Mouse (Mus musculus): Measurements from ENCODE around the gene Cacna1d. TPM values are rescaled to one million over a fixed set of nuclear protein-coding genes. Genes with fewer than 3 reads are reported as not detected.

Cacna1d gene
- polyA plus RNA-seq, 1 experiment from 2014 or later = 2.2 TPM

GRCm38 (mm10) chr14:30130092-30130491 lies 361.2 kb downstream of the Cacna1d start:
- Histone ChIP-seq H3K27me3 (ENCODE audit: control insufficient read depth, insufficient read depth, low read length) (no peaks in the 10 kb centered on the region), H3K9ac (ENCODE audit: low read length) (no peak overlapping the region), H3K4me2 (replicated peaks; ENCODE audit: low read depth) (no peak overlapping the region), H3K4me3 (ENCODE audit: low read depth, low read length) (no peak overlapping the region), H3K9me3 (ENCODE audit: control insufficient read depth, low read length) (no peaks in the 10 kb centered on the region), H3K27ac (replicated peaks) (no peak overlapping the region), H3K4me1 (replicated peaks; ENCODE audit: control insufficient read depth, insufficient read depth) (no peaks in the 10 kb centered on the region), H3K36me3 (ENCODE audit: control insufficient read depth, insufficient read depth, low read length) (no peaks in the 10 kb centered on the region)
- 88% methylated on average over 9 of the region's 9 CpGs for WGBS
- TF ChIP-seq EP300 (optimal IDR thresholded peaks at IDR 0.05) = no peak
- TF ChIP-seq CTCF (IDR thresholded peaks at IDR 0.05; ENCODE audit: low read depth) = no peak
- ATAC-seq (ENCODE audit: low FRiP score, low TSS enrichment) (no peak), DNase-seq (ENCODE audit: low spot score) (no peak)

- H3K36me3 ChIP-seq (ENCODE audit: control insufficient read depth, insufficient read depth, low read length) = no peaks in the 10 kb centered on the region
- WGBS = 40% methylated on average over 9 of the region's 9 CpGs
- no peaks in the 10 kb centered on the region for H3K4me1 ChIP-seq (replicated peaks; ENCODE audit: control insufficient read depth, insufficient read depth)
- H3K9ac ChIP-seq (ENCODE audit: low read length) = no peak overlapping the region
- 0 out of 2 replicates have a peak, but pooled peaks have one; percentile 34 for ATAC-seq (ENCODE audit: low FRiP score, low TSS enrichment)
- H3K27me3 ChIP-seq (ENCODE audit: control insufficient read depth, insufficient read depth, low read length) = no peaks in the 10 kb centered on the region
- DNase-seq (ENCODE audit: low spot score) = peak; percentile 64
- TF ChIP-seq CTCF (IDR thresholded peaks at IDR 0.05; ENCODE audit: low read depth) = peak; percentile 78
- no peak for TF ChIP-seq EP300 (optimal IDR thresholded peaks at IDR 0.05)
- H3K4me2 ChIP-seq (replicated peaks; ENCODE audit: low read depth) = no peak overlapping the region
- H3K4me3 ChIP-seq (ENCODE audit: low read depth, low read length) = no peak overlapping the region
- no peak overlapping the region for H3K27ac ChIP-seq (replicated peaks)
- no peaks in the 10 kb centered on the region for H3K9me3 ChIP-seq (ENCODE audit: control insufficient read depth, low read length)
Measured at GRCm38 (mm10) chr14:30129378-30129777, 361.9 kb downstream of the Cacna1d start.

GRCm38 (mm10) chr14:30124951-30125690 lies 366.1 kb downstream of the Cacna1d start:
- Histone ChIP-seq H3K4me2 (replicated peaks; ENCODE audit: low read depth) (no peak overlapping the region), H3K36me3 (ENCODE audit: control insufficient read depth, insufficient read depth, low read length) (no peaks in the 10 kb centered on the region), H3K27ac (replicated peaks) (no peak overlapping the region), H3K27me3 (ENCODE audit: control insufficient read depth, insufficient read depth, low read length) (no peaks in the 10 kb centered on the region), H3K4me1 (replicated peaks; ENCODE audit: control insufficient read depth, insufficient read depth) (no peaks in the 10 kb centered on the region), H3K9me3 (ENCODE audit: control insufficient read depth, low read length) (no peaks in the 10 kb centered on the region), H3K4me3 (ENCODE audit: low read depth, low read length) (no peak overlapping the region), H3K9ac (ENCODE audit: low read length) (no peak overlapping the region)
- TF ChIP-seq CTCF (IDR thresholded peaks at IDR 0.05; ENCODE audit: low read depth) (no peak), EP300 (optimal IDR thresholded peaks at IDR 0.05) (no peak)
- DNase-seq (ENCODE audit: low spot score) (no peak), ATAC-seq (ENCODE audit: low FRiP score, low TSS enrichment) (no peak)
- WGBS = 60% methylated on average over 20 of the region's 20 CpGs

- peaks cover 2% of the 10 kb centered on the region; the same call in 1 of the 2 replicates for H3K36me3 ChIP-seq (ENCODE audit: control insufficient read depth, insufficient read depth, low read length)
- no peak overlapping the region for H3K4me3 ChIP-seq (ENCODE audit: low read depth, low read length)
- TF ChIP-seq CTCF (IDR thresholded peaks at IDR 0.05; ENCODE audit: low read depth) (no peak), EP300 (optimal IDR thresholded peaks at IDR 0.05) (no peak)
- DNase-seq (ENCODE audit: low spot score) (no peak), ATAC-seq (ENCODE audit: low FRiP score, low TSS enrichment) (no peak)
- H3K9me3 ChIP-seq (ENCODE audit: control insufficient read depth, low read length) = no peaks in the 10 kb centered on the region
- H3K4me1 ChIP-seq (replicated peaks; ENCODE audit: control insufficient read depth, insufficient read depth) = no peaks in the 10 kb centered on the region
- H3K4me2 ChIP-seq (replicated peaks; ENCODE audit: low read depth) = no peak overlapping the region
- no peaks in the 10 kb centered on the region for H3K27me3 ChIP-seq (ENCODE audit: control insufficient read depth, insufficient read depth, low read length)
- no peak overlapping the region for H3K9ac ChIP-seq (ENCODE audit: low read length)
- H3K27ac ChIP-seq (replicated peaks) = no peak overlapping the region
- WGBS = 53% methylated on average over 5 of the region's 5 CpGs
Measured at GRCm38 (mm10) chr14:30120023-30120422, 371.2 kb downstream of the Cacna1d start.

GRCm38 (mm10) chr14:30113392-30114108 lies 377.7 kb downstream of the Cacna1d start:
- DNase-seq (ENCODE audit: low spot score) = peak; percentile 35
- H3K4me1 ChIP-seq (replicated peaks; ENCODE audit: control insufficient read depth, insufficient read depth) = no peaks in the 10 kb centered on the region
- no peak overlapping the region for H3K9ac ChIP-seq (ENCODE audit: low read length)
- H3K27me3 ChIP-seq (ENCODE audit: control insufficient read depth, insufficient read depth, low read length) = no peaks in the 10 kb centered on the region
- H3K27ac ChIP-seq (replicated peaks) = 0 out of 2 replicates have a peak overlapping the region, but pooled peaks have one; percentile 18
- peak; percentile 83 for ATAC-seq (ENCODE audit: low FRiP score, low TSS enrichment)
- no peaks in the 10 kb centered on the region for H3K36me3 ChIP-seq (ENCODE audit: control insufficient read depth, insufficient read depth, low read length)
- no peaks in the 10 kb centered on the region for H3K9me3 ChIP-seq (ENCODE audit: control insufficient read depth, low read length)
- 36% methylated on average over 9 of the region's 9 CpGs for WGBS
- no peak overlapping the region for H3K4me2 ChIP-seq (replicated peaks; ENCODE audit: low read depth)
- no peak for TF ChIP-seq CTCF (IDR thresholded peaks at IDR 0.05; ENCODE audit: low read depth)
- no peak for TF ChIP-seq EP300 (optimal IDR thresholded peaks at IDR 0.05)
- no peak overlapping the region for H3K4me3 ChIP-seq (ENCODE audit: low read depth, low read length)

GRCm38 (mm10) chr14:30109079-30109478 lies 382.2 kb downstream of the Cacna1d start:
- no peak overlapping the region for H3K9ac ChIP-seq (ENCODE audit: low read length)
- no peak overlapping the region for H3K4me2 ChIP-seq (replicated peaks; ENCODE audit: low read depth)
- H3K27ac ChIP-seq (replicated peaks) = no peak overlapping the region
- ATAC-seq (ENCODE audit: low FRiP score, low TSS enrichment) (no peak), DNase-seq (ENCODE audit: low spot score) (no peak)
- no peaks in the 10 kb centered on the region for H3K36me3 ChIP-seq (ENCODE audit: control insufficient read depth, insufficient read depth, low read length)
- H3K9me3 ChIP-seq (ENCODE audit: control insufficient read depth, low read length) = no peaks in the 10 kb centered on the region
- H3K27me3 ChIP-seq (ENCODE audit: control insufficient read depth, insufficient read depth, low read length) = no peaks in the 10 kb centered on the region
- no peaks in the 10 kb centered on the region for H3K4me1 ChIP-seq (replicated peaks; ENCODE audit: control insufficient read depth, insufficient read depth)
- H3K4me3 ChIP-seq (ENCODE audit: low read depth, low read length) = no peak overlapping the region
- WGBS = 65% methylated on average over 2 of the region's 2 CpGs
- TF ChIP-seq CTCF (IDR thresholded peaks at IDR 0.05; ENCODE audit: low read depth) = peak; percentile 66
- TF ChIP-seq EP300 (optimal IDR thresholded peaks at IDR 0.05) = no peak

Data from stomach, postnatal 0 days (tissue).